Mouse (Mus musculus) embryonic facial prominence, embryonic 12.5 days (tissue): ENCODE data around the gene Atl1. TPM values are rescaled to one million over a fixed set of nuclear protein-coding genes. Genes with fewer than 3 reads are reported as not detected.

ENCODE experiments used
- ATAC-seq: fragments of 200-750 bp; cut with Nextera tagmentation; 2 replicates; pipeline ENCODE4 v1.8.0; 2017; ENCODE audit not compliant: insufficient number of reproducible peaks, insufficient read depth, low FRiP score, low TSS enrichment
- H3K27ac ChIP-seq: fragments of 300-500 bp; sonication (generic); 2 replicates; pipeline ENCODE4 v1.5.1; 2016; ENCODE audit warnings: mild to moderate bottlenecking
- H3K27me3 ChIP-seq: fragments of 300-500 bp; sonication (generic); 2 replicates; pipeline ENCODE4 v1.6.1; 2016; ENCODE audit warnings: mild to moderate bottlenecking, moderate library complexity
- H3K36me3 ChIP-seq: fragments of 300-500 bp; sonication (generic); 2 replicates; pipeline ENCODE4 v1.6.1; 2016; ENCODE audit warnings: mild to moderate bottlenecking
- H3K4me1 ChIP-seq: fragments of 300-500 bp; sonication (generic); 2 replicates; pipeline ENCODE4 v1.6.1; 2016
- H3K4me2 ChIP-seq: fragments of 300-500 bp; sonication (generic); replicated peaks from 2 replicates; pipeline ENCODE4 v1.6.1; 2016; ENCODE audit warnings: mild to moderate bottlenecking, moderate library complexity
- H3K4me3 ChIP-seq: fragments of 300-500 bp; sonication (generic); 2 replicates; pipeline ENCODE4 v1.5.1; 2016; ENCODE audit warnings: mild to moderate bottlenecking
- H3K9ac ChIP-seq: fragments of 300-500 bp; sonication (generic); 2 replicates; pipeline ENCODE4 v1.6.1; 2016; ENCODE audit warnings: mild to moderate bottlenecking, moderate library complexity
- H3K9me3 ChIP-seq: fragments of 300-500 bp; sonication (generic); 2 replicates; pipeline ENCODE4 v1.6.1; 2016; ENCODE audit warnings: mild to moderate bottlenecking, moderate library complexity
- WGBS: fragments of 180-500 bp; shearing (Covaris S2); methylation state at CpG from one replicate; pipeline ENCODE4 v1.1.7; 2016; 5-methylcytosine and 5-hydroxymethylcytosine counted together
- polyA plus RNA-seq: library from polyadenylated mRNA; unstranded; fragments of >200 nt; fragmentation: Nextera tagmentation; extraction: Ambion mirVana; gene quantifications from 2 replicates; pipeline ENCODE4 v1.2.1, GENCODE M21; 2016

Atl1 gene
- polyA plus RNA-seq, 1 experiment from 2014 or later: 9.4 TPM

DNA sequence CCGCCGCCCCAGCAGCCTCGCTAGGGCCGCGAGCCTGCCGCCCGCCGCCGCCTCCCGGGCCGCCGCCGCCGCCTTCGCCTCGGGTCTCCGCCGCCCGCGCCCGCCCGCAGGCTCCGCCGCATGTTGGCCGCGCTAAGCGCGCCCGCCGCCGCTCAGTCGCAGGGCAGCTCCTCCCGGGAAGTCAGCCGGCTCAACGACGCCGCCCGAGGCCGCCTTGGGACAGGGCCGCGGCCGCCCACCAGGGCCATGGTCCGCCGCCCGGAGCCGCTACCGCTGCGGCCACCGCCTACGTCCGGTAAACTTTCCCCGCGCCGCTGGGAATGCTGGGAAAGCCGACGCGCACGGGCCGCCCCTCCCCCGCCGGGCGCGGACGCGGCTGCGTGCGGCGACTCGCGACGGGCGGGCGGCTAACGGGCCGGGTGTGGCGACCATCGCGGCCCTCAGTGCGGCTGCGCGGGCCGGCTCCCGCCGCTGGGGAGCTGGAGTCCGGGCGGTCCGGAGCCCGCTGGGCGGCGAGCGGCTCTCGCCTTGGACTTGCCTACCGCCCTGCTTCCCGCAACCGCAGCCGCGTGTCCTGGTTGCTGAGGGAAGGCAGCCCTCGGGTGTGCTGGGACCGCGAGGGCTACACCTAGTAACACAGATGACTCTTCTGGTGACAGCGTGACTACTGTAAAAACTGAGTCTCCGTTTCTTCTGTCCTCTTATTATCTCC, 94.5 kb downstream of the Atl1 start, which contains the start of gene Sav1:
TSS of gene Sav1 (minus strand) at position 217 of the 712 bp plus-strand sequence.
- no peaks in the 10 kb centered on the region for H3K9me3 ChIP-seq
- peak within 1 kb of the TSS; percentile 90 for H3K9ac ChIP-seq
- H3K4me2 ChIP-seq: peak within 1 kb of the TSS; percentile 74
- ATAC-seq: peak; percentile 86
- H3K27me3 ChIP-seq: no peaks in the 10 kb centered on the region
- peaks cover 10% of the 10 kb centered on the region for H3K4me1 ChIP-seq
- peak within 1 kb of the TSS; percentile 93 for H3K27ac ChIP-seq
- peaks cover 17% of the 10 kb centered on the region for H3K36me3 ChIP-seq
- WGBS: under 1% methylated on average over 96 of the region's 102 CpGs
- H3K4me3 ChIP-seq: peak within 1 kb of the TSS; percentile 70

DNA sequence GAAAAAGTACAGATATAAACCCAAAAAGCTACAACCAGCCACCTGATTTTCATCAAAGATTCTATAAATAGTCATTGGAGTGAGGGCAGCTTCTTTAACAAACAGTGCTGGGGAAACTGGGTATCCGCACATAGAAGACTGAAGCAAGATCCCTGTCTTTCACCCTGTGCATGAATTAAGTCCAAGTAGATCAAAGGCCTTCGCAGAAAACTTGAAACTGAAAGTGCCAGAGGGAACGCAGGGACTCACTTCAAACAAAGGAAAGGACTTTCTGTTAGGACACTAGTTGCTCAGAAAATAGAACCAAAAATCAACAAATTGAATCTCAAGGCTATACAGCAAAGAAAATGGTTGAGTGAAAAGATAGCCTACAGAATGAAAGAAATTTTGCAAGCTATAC, 103.0 kb downstream of the Atl1 start:
- no peak overlapping the region for H3K9ac ChIP-seq
- no peak for ATAC-seq
- WGBS: 50% methylated on average over 3 of the region's 3 CpGs

DNA sequence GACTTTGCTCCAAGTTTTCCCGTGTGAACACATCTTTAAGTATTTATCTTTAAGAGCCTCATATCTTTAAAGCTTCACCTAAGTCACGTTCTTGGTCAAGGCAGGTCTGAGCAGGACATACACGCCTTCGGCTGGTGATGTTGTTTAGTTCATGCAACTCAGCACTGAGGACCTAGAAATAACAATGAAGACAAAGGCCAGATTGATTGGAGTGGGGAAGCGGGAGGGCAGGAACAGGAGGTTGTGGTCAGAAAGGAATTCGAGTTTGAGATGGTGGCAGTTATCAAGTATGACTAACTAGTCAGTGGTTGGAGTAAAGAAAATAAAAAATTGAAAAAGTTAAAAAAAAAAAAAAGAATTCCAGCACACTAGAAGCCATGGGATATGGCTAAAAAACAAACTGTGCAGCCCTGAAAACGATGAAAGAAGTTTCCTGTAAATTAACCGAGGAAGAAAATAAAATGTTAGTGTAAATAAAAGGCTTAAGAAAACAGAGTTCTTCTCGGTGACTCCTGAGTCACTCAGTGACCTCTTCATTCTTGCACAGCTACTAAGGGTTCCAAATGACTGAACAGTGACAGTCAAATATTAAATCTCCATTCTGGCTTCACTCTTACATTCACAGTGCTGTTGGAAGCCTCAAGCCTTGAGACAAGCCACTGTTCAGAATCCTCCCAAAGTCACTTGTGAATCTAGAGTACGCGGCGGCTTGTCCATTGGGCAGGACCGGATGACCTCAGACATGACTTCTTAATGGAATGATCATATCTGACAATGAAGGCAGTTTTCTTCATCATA, 106.0 kb downstream of the Atl1 start:
- no peak overlapping the region for H3K27ac ChIP-seq
- no peaks in the 10 kb centered on the region for H3K36me3 ChIP-seq
- no peaks in the 10 kb centered on the region for H3K4me1 ChIP-seq
- no peak overlapping the region for H3K4me2 ChIP-seq
- no peak overlapping the region for H3K9ac ChIP-seq
- 70% methylated on average over 13 of the region's 13 CpGs for WGBS
- ATAC-seq: no peak
- H3K4me3 ChIP-seq: no peak overlapping the region
- no peaks in the 10 kb centered on the region for H3K27me3 ChIP-seq
- no peaks in the 10 kb centered on the region for H3K9me3 ChIP-seq

More for the DNA sequence above, 103.0 kb downstream of the Atl1 start:
- no peaks in the 10 kb centered on the region for H3K9me3 ChIP-seq
- H3K36me3 ChIP-seq: no peaks in the 10 kb centered on the region
- no peak overlapping the region for H3K4me3 ChIP-seq
- H3K4me2 ChIP-seq: no peak overlapping the region
- no peaks in the 10 kb centered on the region for H3K4me1 ChIP-seq
- H3K27me3 ChIP-seq: no peaks in the 10 kb centered on the region
- no peak overlapping the region for H3K27ac ChIP-seq

DNA sequence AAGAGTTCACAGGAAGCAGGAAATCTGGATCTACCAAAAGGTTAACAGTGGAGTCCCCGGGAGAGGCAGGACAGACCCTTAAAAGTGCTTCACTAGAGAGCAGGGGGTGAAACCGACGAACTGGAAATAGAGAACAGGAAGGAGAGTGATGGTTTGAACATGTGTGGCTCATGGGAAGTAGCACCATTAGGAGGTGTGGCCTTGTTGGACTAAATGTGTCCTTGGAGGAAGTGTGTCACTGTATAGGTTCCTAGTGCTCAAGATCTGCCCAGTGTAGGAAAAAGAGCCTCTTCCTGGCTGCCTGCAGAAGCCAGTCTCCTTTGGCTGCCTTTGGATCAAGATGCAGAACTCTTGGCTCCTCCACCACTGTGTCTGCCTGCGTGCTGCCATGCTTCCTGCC, 112.7 kb downstream of the Atl1 start:
- Histone ChIP-seq H3K27ac (no peak overlapping the region), H3K4me1 (no peaks in the 10 kb centered on the region), H3K36me3 (no peaks in the 10 kb centered on the region), H3K4me3 (no peak overlapping the region), H3K27me3 (no peaks in the 10 kb centered on the region), H3K9me3 (no peaks in the 10 kb centered on the region), H3K4me2 (no peak overlapping the region), H3K9ac (no peak overlapping the region)
- ATAC-seq: no peak
- 78% methylated on average over 4 of the region's 4 CpGs for WGBS

DNA sequence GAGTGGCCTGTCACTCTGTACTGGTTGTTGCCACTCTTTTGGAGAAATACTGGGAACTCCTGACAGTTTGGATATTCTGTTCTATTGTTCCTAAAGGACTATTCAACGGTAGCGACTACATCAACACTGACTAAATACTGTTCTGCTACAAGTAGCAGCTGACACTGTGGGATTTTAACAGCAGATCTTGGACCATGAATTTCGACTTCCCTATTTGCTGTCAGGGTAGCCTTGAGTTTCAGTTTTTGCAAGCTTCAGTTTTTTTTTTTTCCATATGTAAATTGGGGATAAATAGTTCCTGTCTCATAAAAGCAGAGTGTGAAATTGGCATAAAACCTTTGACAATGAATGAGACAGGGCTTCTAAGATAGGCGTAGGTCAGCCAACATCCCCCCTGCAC, 117.9 kb downstream of the Atl1 start:
- Histone ChIP-seq H3K4me1 (no peaks in the 10 kb centered on the region), H3K9ac (no peak overlapping the region), H3K36me3 (peaks cover 7% of the 10 kb centered on the region; the same call in 1 of the 2 replicates), H3K4me2 (no peak overlapping the region), H3K4me3 (no peak overlapping the region), H3K27me3 (no peaks in the 10 kb centered on the region), H3K9me3 (no peaks in the 10 kb centered on the region), H3K27ac (no peak overlapping the region)
- 94% methylated on average over 4 of the region's 4 CpGs for WGBS
- ATAC-seq: no peak

DNA sequence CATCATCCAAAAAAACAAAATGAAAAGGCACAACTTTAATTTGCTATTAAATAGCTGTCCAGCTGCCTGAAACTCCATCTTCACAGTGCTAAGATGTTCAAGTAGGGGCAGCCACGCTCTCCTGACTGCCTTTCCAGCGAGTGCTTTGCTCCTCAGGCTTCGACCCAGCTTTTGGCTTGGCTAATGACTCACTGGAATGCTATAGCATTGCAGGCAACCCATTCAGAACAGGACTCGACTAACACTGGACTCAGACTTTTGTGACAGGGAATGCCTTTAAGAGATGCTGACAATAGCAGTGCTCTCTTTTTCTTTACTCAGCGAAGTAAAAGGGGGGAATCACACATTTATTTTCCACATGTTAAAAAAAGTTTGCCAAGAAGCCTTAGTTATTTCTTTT, 119.3 kb downstream of the Atl1 start:
- Histone ChIP-seq H3K36me3 (peaks cover 7% of the 10 kb centered on the region; the same call in 1 of the 2 replicates), H3K9me3 (no peaks in the 10 kb centered on the region), H3K27me3 (no peaks in the 10 kb centered on the region), H3K9ac (no peak overlapping the region), H3K4me3 (no peak overlapping the region), H3K4me1 (no peaks in the 10 kb centered on the region), H3K27ac (no peak overlapping the region), H3K4me2 (no peak overlapping the region)
- 66% methylated on average over 5 of the region's 5 CpGs for WGBS
- no peak for ATAC-seq

DNA sequence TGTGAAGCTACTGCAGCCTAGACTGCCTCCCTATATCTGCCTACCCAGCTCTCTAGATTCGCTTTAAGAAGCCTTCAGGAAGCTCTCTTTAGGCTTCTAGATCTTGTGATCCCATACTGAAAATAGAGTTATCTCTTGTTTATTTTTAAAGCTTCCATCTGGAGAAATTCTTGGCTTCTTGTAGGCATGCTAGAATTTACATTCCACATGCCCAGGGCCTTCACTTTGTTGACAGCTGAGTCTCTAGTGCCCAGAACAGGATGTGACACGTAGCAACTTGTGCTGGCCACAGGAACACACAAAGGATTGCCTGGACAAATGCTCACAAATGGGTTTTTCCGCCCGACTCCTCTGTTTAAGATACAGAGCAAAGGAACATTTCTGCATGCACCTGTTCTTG, 123.5 kb downstream of the Atl1 start:
- ATAC-seq: no peak
- H3K36me3 ChIP-seq: peaks cover 27% of the 10 kb centered on the region
- no peak overlapping the region for H3K9ac ChIP-seq
- no peak overlapping the region for H3K27ac ChIP-seq
- no peaks in the 10 kb centered on the region for H3K27me3 ChIP-seq
- no peak overlapping the region for H3K4me3 ChIP-seq
- WGBS: 62% methylated on average over 4 of the region's 4 CpGs
- H3K9me3 ChIP-seq: no peaks in the 10 kb centered on the region
- H3K4me2 ChIP-seq: no peak overlapping the region
- H3K4me1 ChIP-seq: no peaks in the 10 kb centered on the region

Other genes with a start within 250 kb of the Atl1 start
- 11.0 and 13.9 TPM in 2 replicates for gene Sos2, start 210.8 kb upstream of the Atl1 start, polyA plus RNA-seq
- 19.7 and 21.2 TPM in 2 replicates for gene L2hgdh, start 167.7 kb upstream of the Atl1 start, polyA plus RNA-seq
- 24.3 and 28.4 TPM in 2 replicates for gene Atp5s, start 167.7 kb upstream of the Atl1 start, polyA plus RNA-seq
- gene Cdkl1, start 101.3 kb upstream of the Atl1 start, polyA plus RNA-seq: 0.92 and 1.3 TPM in 2 replicates
- gene Map4k5, start 586 bp downstream of the Atl1 start, polyA plus RNA-seq: 48.7 and 49.2 TPM in 2 replicates
- gene Sav1, start 94.4 kb downstream of the Atl1 start, polyA plus RNA-seq: 11.9 and 12.9 TPM in 2 replicates
- 11.5 and 13.5 TPM in 2 replicates for gene Nin, start 221.1 kb downstream of the Atl1 start, polyA plus RNA-seq